Comparison of ENCODE assay signal across 16 mouse cellular contexts in the genomic region with DNA sequence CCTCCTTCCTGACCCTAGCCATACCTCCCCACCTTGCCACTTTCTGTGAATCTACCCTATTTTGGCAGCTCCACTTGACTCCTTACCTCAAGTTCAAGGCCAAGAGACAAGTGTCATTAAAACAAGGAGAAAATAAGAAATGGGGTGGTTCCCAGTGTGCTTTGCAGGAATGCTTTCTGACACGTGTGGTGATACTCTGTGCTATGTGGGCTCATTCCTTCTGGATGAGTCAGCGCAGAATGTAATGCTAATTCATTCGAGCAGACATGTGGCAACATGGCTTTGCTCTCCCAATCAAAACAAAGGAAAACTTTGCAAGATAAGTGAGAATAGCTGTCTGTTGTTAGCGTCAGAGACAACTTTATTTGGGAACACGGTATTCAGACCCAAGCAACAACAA. TPM values are rescaled to one million over a fixed set of nuclear protein-coding genes. Genes with fewer than 3 reads are reported as not detected.
A peak's percentile ranks its signal among the peaks of the same experiment; 100 is the strongest.
DNase-seq lines count a peak whose midpoint lies in the region; ATAC-seq and TF ChIP-seq lines count a peak whose summit lies in the region.
"Had no signal": no experiment of that assay in that cellular context is flagged by ENCODE, and none has a peak within 500 bp of the region (broad histone marks: within the 10 kb centered on the region; RNA-seq: fewer than 3 reads in every experiment).

No protein-coding gene starts in this region.

- 54% methylated on average over 5 of the region's 5 CpGs for WGBS in kidney, embryonic 16.5 days
- 61% methylated on average over 5 of the region's 5 CpGs for WGBS in liver, embryonic 11.5 days
- WGBS in neural tube, embryonic 15.5 days, result 80% methylated on average over 5 of the region's 5 CpGs

- H3K27ac ChIP-seq in kidney, embryonic 16.5 days (ENCODE audit: low read length), result no peak overlapping the region
- peak overlapping the region; percentile 49; the same call in 1 of the 2 replicates for H3K27ac ChIP-seq in embryonic fibroblast, embryonic 13.5 days (ENCODE audit: insufficient read depth, low read length)
- H3K27ac ChIP-seq in liver, embryonic 11.5 days (ENCODE audit: low read depth, low read length), result no peak overlapping the region
- H3K27ac ChIP-seq in neural tube, embryonic 15.5 days (replicated peaks), result no peak overlapping the region
- H3K27ac ChIP-seq: forebrain, embryonic 15.5 days; liver, embryonic 15.5 days; stomach, postnatal 0 days had no signal

- ATAC-seq in kidney, embryonic 16.5 days (ENCODE audit: low FRiP score, low TSS enrichment), result peak; percentile 54; the same call in 1 of the 2 replicates
- no peak for ATAC-seq in liver, embryonic 11.5 days (replicated peaks; ENCODE audit: low FRiP score)
- ATAC-seq in neural tube, embryonic 15.5 days (ENCODE audit: low FRiP score), result no peak
- ATAC-seq: forebrain, embryonic 15.5 days had no signal

- no peak overlapping the region for H3K9ac ChIP-seq in kidney, embryonic 16.5 days (replicated peaks; ENCODE audit: low read length)
- H3K9ac ChIP-seq in liver, embryonic 11.5 days (ENCODE audit: low read depth, low read length), result no peak overlapping the region
- no peak overlapping the region for H3K9ac ChIP-seq in neural tube, embryonic 15.5 days (replicated peaks)
- H3K9ac ChIP-seq: forebrain, embryonic 15.5 days; liver, embryonic 15.5 days had no signal

- no peak overlapping the region for H3K4me2 ChIP-seq in kidney, embryonic 16.5 days (replicated peaks; ENCODE audit: low read depth, low read length)
- H3K4me2 ChIP-seq in liver, embryonic 11.5 days, result no peak overlapping the region
- H3K4me2 ChIP-seq in neural tube, embryonic 15.5 days, result no peak overlapping the region
- H3K4me2 ChIP-seq: forebrain, embryonic 15.5 days; liver, embryonic 15.5 days; midbrain, embryonic 11.5 days had no signal

- TF ChIP-seq CTCF in embryonic fibroblast, embryonic 13.5 days (IDR thresholded peaks at IDR 0.05; ENCODE audit: borderline replicate concordance, insufficient read depth, low read length), result no peak

- H3K4me1 ChIP-seq in kidney, embryonic 16.5 days (ENCODE audit: insufficient read depth, low read length), result peaks cover 3% of the 10 kb centered on the region
- peaks cover 3% of the 10 kb centered on the region for H3K4me1 ChIP-seq in embryonic fibroblast, embryonic 13.5 days (ENCODE audit: control insufficient read depth, insufficient read depth, low read length)
- no peaks in the 10 kb centered on the region for H3K4me1 ChIP-seq in liver, embryonic 11.5 days (replicated peaks; ENCODE audit: control insufficient read depth, insufficient read depth, low read length)
- H3K4me1 ChIP-seq in neural tube, embryonic 15.5 days, result no peaks in the 10 kb centered on the region
- H3K4me1 ChIP-seq: forebrain, embryonic 15.5 days; liver, embryonic 15.5 days had no signal

- peaks cover 3% of the 10 kb centered on the region; the same call in 1 of the 2 replicates for H3K9me3 ChIP-seq in kidney, embryonic 16.5 days (ENCODE audit: low read length)
- no peaks in the 10 kb centered on the region for H3K9me3 ChIP-seq in liver, embryonic 11.5 days (ENCODE audit: control insufficient read depth, low read length)
- no peaks in the 10 kb centered on the region for H3K9me3 ChIP-seq in neural tube, embryonic 15.5 days (replicated peaks)
- H3K9me3 ChIP-seq: forebrain, embryonic 15.5 days; liver, embryonic 15.5 days had no signal

- H3K4me3 ChIP-seq in kidney, embryonic 16.5 days (ENCODE audit: low read length), result no peak overlapping the region
- no peak overlapping the region for H3K4me3 ChIP-seq in embryonic fibroblast, embryonic 13.5 days (ENCODE audit: insufficient read depth, low read length)
- H3K4me3 ChIP-seq in liver, embryonic 11.5 days (ENCODE audit: low read depth, low read length), result no peak overlapping the region
- no peak overlapping the region for H3K4me3 ChIP-seq in neural tube, embryonic 15.5 days (replicated peaks)
- H3K4me3 ChIP-seq: forebrain, embryonic 15.5 days; liver, embryonic 15.5 days had no signal

- no peak; the same call in 1 of the 2 replicates for TF ChIP-seq POLR2A in embryonic fibroblast, embryonic 13.5 days (IDR thresholded peaks at IDR 0.05; ENCODE audit: low read depth, low read length)

- H3K27me3 ChIP-seq in kidney, embryonic 16.5 days (ENCODE audit: insufficient read depth, low read length), result no peaks in the 10 kb centered on the region
- no peaks in the 10 kb centered on the region for H3K27me3 ChIP-seq in liver, embryonic 11.5 days (replicated peaks; ENCODE audit: control insufficient read depth, insufficient read depth, low read length)
- no peaks in the 10 kb centered on the region for H3K27me3 ChIP-seq in neural tube, embryonic 15.5 days (replicated peaks)
- H3K27me3 ChIP-seq: forebrain, embryonic 15.5 days; liver, embryonic 15.5 days had no signal

- peak; percentile 31 for DNase-seq in adrenal gland, adult 2 months
- no peak for DNase-seq in adrenal gland, adult 8-10 months
- no peak for DNase-seq in kidney, postnatal 25 days
- peak; percentile 59 for DNase-seq in 3134 (ENCODE audit: extremely low read depth, insufficient read length, low spot score)
- DNase-seq in liver, embryonic 11.5 days (ENCODE audit: low spot score), result no peak
- DNase-seq: cerebellum, postnatal 10 days; gastrocnemius, postnatal 25 days; kidney, adult 11 months; spleen, adult 18-20 months had no signal

- no peaks in the 10 kb centered on the region for H3K36me3 ChIP-seq in kidney, embryonic 16.5 days (ENCODE audit: insufficient read depth, low read length)
- no peaks in the 10 kb centered on the region for H3K36me3 ChIP-seq in liver, embryonic 11.5 days (ENCODE audit: control insufficient read depth, insufficient read depth, low read length)
- H3K36me3 ChIP-seq in neural tube, embryonic 15.5 days, result no peaks in the 10 kb centered on the region
- H3K36me3 ChIP-seq: forebrain, embryonic 15.5 days; liver, embryonic 15.5 days had no signal

RNA-seq across cellular contexts. Expression of gene Stard13, which starts 30.7 kb away (rescaled TPM):
- 10 to 100 TPM; 11.3 to 20.4 TPM for total RNA-seq in adrenal gland, adult 2 months (2021)
- polyA plus RNA-seq in adrenal gland, adult 2 months (2012; rRNA removed), result 4.7 and 5.0 TPM in 2 replicates
- 10 to 100 TPM; 12.5 to 17.0 (median 14.7) TPM for total RNA-seq in adrenal gland, adult 8-10 months (2022)
- polyA plus RNA-seq in kidney, embryonic 16.5 days (2015; fragmentation: Nextera tagmentation; extraction: Ambion mirVana), result 12.0 and 12.2 TPM in 2 replicates
- 19.1 and 26.6 TPM in 2 replicates for polyA plus RNA-seq in embryonic fibroblast, embryonic 13.5 days (2011; ENCODE audit: insufficient read length, low read depth, missing spikeins)
- polyA plus RNA-seq in liver, embryonic 11.5 days (2014; fragmentation: Nextera tagmentation; extraction: Ambion mirVana), result 2.3 and 2.8 TPM in 2 replicates
- polyA plus RNA-seq in neural tube, embryonic 15.5 days (2015; fragmentation: Nextera tagmentation; extraction: Ambion mirVana), result 5.9 and 6.0 TPM in 2 replicates

Comparison
In these comparisons a context has a peak if more than half of its experiments do, and no peak if none do; other contexts are left out.
1. DNase-seq: peak in adrenal gland, adult 2 months (single experiment) and 3134 (single experiment); none in adrenal gland, adult 8-10 months (single experiment), kidney, postnatal 25 days (0 of 2) and liver, embryonic 11.5 days (single experiment).